Mouse (Mus musculus) yolk sac, embryonic 10.5 days (tissue): ENCODE data around the gene Thoc3.
A peak's percentile ranks its signal among the peaks of the same experiment; 100 is the strongest.
"Not testable (repeated sequence)": the region's sequence is repeated elsewhere in the genome, so short reads cannot be mapped to it uniquely, and the experiment has no call there.

Experiments
- DNase-seq: peaks from one replicate; pipeline ENCODE4 v3.0.0-alpha.2; 2017; ENCODE audit warnings: low spot score

Gene Thoc3

DNA sequence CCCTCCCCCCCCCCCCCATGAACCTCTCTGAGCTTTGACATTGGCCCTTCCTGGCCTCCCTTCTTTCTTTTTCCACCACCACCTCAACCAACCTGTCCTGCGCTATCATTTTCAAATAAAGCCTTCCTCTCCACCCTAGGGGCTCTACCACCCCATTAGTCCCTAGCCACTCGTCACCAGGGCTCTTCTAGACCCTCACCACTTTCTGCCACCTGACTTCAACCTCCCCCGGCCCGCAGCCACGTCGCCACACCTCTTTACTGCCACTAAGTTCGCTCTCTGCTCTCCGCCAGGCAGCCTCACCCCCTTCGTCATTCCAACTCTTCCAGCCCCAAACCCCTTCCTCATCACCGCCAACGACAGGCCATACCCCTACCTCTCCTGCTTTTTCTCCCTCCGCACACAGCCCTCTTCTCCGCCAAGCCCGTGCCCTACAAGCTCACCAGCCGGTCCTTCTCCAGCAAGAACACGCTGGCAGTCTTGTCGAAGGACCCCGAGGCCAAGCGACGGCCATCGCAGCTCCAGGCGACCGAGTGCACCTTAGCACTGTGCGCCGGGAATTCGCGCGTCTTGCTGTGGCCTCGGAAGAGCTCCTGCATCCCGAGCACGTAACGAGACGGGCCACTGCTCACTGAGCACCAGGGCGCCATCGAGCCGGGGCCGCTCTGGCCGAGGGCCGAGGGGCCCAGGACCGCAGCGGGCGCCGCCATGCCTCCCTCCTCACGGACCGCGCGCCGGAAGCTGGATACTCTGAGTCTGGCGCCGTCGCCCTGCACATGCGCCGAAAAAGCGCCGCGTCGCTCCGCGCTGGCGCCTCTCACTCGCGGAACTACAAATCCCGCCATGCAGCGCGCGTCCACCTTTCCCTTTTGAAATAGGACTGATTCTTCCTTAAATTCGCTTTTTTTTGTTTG, at the start of gene Thoc3:
Gene Thoc3 (minus strand): TSS at position 752 of the 914 bp plus-strand sequence.
- peak; percentile 89 for DNase-seq

DNA sequence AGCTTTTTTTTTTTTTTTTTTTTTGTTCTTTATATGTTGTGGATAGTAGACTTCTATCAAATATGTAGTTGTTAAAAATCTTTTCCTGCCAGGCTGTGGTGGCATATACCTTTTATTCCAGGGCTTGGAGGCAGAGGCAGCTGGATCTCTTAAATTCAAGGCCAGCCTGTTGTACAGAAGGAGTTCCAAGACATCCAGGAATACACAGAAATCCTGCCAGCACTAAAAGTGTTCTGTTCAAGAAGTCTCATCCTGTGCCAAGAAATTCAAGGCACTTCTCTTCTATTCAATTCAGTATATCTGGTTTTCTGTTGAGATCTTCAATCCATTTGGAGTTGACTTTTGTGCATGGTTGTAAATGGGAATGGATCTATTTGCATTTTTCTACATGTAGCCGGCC, 37.3 kb upstream of the Thoc3 start:
- DNase-seq = no peak

DNA sequence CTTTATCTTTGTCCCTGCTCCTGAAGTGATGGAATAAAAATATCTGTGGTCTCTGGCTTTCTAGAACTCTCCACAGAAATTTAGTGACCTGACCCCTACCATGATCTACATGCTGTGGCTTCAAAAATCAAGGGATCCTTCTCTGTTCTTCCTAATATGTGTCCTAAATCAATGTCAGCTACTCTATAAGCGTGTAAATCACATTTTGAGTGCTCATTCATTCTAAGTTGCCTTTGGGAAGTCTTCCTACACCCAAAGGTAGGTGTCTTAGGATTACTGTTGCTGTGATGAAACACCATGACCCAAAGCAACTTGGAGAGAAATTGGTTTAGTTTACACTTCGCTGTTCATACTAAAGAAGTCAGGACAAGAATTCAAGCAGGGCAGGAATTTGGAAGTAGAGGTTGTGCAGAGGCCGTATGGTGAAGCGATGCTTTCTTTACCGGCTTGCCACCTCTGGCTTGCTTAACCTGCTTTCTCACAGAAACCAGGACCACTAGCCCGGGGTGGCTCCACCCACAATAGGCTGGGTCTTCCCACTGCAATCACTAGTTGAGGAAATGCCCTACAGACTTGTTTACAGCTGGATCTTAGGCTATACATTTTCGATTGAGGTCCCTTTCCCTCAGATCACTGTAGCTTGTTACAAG, 36.1 kb upstream of the Thoc3 start:
- no peak for DNase-seq

DNA sequence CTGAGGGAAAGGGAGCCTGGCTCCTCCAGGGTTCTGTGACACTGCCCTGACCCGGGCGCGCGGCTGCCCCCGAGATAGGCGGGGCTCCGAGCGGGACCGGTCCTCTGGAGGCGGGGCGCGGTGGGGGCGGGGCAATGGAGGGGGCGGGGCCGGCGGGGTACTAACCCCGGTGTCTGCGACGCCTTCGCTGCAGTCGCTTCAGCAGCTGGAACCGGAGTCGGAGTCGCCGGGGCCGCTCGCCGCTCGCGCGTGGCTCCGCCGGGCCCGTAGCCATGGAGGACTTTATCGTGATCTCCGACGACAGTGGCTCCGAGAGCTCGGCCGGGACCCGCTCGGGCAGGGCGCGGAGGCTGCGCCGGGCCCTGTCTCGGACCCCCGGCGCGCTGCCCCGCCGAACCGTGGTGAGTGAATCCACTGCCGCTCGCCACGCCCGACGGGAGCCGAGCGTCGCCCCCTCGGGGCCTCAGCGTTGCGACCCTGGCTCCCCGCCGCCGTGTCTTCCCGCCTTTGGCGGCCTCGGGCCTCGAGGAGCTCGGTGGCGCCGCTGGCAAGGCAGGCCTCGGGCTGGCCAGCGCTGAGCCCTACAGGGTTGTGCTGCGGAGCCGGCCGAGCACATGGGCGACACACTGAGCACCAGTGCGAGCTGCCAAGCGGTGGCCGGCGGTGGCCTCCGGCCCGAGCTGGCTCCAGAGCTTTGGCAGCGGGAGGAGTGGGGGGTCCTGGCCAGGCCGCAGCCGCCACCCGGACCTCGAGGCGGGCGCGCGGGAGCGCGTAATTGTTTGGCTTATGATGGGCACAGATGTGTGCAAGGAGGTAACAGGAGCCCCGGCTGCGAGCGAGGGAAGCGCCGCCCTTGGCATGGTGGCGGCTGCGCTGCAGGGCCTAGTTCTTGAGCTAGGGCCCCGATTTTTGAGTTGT, 35.2 kb upstream of the Thoc3 start, which contains the start of gene Simc1:
Gene Simc1 (plus strand): TSS at position 176 of the 918 bp plus-strand sequence.
- DNase-seq = peak; percentile 85

DNA sequence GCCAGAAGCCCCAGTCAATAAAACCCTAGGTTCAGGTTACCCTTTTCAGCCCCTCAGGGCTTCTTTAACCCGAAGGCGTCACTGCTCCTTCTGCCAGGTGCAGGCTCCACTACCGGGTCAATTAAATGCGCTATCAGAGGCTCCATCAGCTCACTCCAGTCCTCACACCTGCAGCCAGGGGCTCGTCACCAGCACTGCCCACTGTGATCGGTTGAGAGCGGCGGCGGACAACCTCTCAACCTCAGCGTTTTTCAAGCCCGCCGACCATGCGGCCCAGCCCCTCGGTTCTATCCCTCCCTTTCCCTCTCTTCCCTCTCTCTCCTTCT, 34.6 kb upstream of the Thoc3 start:
- no peak for DNase-seq

DNA sequence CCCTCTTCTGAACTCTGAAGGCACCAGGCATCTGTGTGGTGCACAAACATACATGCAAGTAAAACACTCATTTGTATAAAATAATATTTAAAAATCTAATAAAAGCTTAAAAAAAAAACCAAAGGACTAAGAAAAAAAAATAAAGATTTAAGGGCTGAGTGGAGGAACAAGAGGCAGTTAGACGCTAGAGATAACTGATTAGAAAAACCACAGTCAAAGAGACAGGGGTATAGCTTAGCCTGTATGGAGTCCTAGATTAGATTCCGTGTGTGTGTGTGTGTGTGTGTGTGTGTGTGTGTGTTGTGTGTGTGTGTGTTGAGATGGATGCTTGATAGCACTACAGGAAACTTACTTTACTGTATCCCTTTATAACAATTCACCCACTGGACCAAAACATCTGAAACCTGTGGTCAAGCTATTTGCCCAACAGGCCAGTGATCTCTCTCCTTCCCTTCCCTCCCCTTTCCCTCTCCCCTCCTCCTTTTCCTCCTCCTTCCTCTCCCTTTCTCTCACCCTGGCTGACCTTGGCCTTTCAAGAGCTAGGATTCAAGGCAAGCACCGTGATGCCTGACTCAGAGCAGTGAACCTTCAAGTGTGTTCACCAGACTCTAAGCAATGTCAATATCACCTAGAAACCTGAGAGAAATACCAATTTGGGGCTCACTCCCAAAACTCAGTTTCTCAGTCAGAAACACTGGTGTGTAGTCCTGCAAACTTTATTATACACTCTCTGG, 33.5 kb upstream of the Thoc3 start:
- DNase-seq = no peak

DNA sequence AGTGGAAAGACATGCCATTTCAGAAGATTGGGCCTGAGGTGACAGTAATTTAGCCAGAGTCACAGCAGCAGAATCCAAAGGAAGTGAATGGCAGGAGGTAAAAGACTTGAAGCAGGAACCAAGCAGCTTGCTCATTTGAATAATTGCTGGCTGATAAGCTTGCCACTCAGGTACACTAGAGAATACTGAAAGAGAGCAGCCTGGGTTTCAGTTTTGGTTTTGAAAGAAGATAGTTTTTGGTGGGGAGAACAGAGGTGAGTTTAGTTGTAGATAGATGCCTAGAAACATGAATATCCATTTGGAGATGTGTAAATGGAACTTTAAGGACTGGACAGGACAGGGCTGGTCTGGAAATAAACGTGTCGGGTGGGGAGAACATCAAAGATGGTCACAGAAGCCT, 32.7 kb upstream of the Thoc3 start:
- DNase-seq = no peak

DNA sequence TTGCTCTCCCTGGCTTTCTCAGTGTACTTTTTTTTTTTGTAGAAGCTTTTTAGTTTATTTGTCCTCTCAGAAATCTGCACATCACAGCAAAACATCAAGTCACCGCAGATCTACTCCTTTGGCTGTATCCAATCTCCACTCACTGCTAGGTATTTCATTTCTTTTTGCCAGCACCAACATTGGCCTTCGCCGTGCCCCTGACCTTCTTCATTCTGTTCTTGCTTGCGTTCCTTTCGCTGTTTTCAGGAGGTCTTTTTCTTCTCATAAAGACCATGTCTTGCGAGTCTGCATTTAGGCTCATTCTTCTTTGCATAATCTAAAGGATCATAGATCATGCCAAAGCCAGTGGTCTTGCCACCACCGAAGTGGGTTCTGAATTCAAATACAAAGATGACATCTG, 30.9 kb upstream of the Thoc3 start:
- not testable (repeated sequence) for DNase-seq

DNA sequence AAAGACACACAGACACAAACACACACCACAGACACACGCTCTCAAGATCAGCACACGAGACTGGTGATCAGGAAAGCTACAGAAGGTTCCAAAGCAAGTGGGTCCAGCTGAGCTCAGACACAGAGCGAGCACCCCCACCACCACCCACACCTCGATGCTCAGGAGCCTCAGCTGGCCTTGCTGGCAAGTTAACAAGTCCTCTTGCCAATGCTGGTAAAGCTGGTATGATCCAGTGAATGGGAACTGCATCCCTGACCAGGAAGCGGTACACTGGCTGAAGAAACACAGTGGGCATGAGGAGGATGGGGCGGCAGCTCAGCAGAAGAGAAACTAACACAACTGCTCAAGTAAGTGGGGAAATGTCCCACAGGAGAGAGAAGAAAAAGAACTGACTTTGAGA, 22.7 kb upstream of the Thoc3 start:
- DNase-seq = no peak

DNA sequence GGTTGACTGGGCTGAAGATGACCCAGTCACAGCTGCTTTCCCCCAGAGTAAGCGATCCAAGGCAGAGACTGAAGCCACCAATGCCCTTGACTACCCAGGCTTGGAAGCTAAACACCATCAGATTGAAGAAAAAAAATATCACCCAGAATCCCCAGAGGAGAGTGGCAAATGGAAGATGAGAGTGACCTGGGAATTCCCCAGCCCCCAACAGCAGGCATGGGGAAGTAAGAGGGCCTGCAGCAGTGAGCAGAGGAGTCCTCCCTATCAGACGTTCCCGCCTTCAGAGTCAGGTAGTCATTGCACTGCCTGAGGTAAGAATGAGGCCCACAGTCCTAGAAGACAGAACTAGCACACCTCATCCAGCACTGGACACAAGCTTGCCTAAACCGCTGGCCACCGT, 21.8 kb upstream of the Thoc3 start:
- no peak for DNase-seq

DNA sequence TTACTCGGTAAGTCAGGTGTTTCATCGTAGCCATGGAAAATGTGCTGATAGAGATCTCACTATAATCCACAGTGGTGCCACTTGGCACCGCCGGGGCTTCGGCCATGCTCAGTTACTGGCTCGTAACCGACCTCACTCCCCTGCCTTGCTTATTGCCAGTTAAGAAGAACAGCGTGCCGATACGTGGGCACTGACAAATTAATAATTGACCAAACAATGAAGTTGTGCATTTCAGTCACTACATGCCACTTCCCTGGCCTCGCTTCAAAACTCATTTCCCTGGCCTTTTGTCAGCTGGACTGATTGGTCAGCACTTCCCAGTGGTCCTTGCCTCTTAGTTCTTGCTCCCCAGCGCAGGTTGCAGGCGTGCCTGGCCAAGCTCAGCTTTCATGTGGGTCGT, 12.8 kb upstream of the Thoc3 start:
- DNase-seq = no peak

DNA sequence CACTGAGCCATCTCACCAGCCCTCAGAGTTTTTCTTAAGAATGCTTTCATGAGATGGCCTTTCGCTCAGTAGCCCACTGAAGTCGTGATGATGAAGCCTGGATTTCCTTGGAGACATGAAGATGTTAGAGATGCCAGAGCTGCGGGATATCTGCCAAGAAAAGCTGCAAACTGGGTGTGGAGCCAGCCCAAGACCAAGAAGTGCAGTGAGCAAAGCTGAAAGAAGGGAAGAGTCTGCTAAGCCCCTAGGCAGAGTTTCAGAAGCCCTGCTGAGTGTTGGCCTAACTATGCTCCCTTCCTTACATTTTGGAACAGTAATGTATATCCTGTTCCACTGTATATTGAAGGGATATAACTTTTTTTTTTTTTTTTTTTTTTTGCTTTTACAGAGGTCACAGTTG, 10.6 kb upstream of the Thoc3 start:
- no peak for DNase-seq

DNA sequence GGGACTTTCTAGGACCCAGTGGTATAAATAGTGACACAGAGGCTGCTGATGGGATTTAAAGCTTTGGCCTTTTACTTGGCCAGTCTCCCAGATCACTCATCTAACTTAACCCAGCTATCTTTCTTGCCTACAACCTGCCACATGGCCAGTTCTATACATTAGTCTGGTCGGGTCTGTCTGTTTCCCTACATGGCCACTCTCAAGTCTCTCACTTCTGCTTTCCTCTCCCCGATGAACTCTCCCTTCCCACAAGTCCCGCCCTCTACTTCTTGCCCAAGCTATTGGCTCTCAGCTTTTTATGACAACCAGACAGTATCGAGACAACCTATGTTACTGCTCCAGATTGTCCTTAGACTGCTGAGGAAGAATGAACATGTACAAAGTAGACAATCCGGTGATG, 7.1 kb upstream of the Thoc3 start:
- DNase-seq = no peak

DNA sequence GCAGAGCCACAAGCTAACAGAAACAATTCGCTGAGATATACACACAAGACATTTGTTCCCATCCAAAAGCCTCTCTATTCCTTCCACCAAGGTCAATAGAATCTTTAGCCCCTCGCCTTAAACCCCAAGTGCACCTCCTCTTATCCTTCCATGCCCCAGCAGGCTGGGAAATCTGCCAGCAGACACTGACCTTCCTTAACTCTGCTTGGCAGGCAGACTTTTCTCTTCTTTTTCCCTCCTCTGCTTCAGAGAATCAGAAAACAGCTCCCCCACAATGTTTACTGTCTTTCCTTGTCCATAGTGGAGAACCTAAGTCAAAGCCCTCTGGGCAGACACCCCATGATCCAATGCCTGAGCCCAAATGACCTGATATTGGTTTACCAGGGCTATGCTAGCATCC, 6.3 kb upstream of the Thoc3 start:
- DNase-seq = no peak

DNA sequence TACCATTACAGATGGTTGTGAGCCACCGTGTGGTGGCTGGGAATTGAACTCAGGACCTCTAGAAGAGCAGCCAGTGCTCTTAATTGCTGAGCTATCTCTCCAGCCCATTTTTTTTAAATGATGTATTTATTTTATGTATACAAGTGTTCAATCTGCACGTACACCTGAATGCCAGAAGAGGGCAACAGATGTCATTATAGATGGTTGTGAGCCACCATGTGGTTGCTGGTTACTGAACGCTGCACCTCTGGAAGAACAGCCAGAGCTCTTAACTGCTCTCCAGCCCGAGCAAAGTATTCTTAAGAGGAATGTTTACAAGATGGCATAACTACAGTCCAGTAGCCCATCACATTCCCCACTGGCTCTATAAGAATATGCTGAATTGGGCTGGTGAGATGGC, 3.3 kb upstream of the Thoc3 start:
- no peak for DNase-seq

DNA sequence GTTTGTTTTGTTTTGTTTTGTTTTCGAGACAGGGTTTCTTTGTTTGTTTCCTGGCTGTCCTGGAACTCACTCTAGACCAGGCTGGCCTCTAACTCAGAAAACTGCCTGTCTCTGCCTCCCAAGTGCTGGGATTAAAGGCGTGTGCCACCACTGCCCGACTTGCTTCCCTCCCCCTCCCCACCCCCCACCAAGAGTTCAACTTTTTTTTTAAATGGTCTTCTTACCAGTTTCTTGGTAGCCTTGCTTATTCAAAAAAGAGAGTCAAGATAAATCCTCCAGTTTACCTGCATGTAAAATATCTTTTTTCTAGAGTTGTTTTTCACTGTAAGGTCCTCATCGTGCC, 334 bp upstream of the Thoc3 start:
- DNase-seq = peak; percentile 20

DNA sequence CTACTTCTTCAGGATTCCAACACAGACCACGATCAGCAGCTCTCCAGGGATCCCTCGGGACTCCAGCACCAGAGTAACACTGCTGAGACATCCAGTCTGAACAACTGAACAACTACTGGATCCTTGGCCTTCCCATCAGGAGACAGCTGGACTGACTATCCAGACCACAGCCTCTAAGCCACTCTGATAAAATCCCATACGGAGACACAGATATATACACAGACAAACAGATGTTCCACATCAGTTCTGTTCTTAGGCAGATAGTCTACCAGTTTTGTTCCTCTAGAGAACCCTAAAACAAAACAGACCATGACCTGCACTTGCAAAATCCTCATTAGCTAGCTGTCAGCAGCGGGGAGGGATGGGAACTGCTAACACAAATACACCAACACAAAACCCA, 9.4 kb downstream of the Thoc3 start:
- DNase-seq = no peak

DNA sequence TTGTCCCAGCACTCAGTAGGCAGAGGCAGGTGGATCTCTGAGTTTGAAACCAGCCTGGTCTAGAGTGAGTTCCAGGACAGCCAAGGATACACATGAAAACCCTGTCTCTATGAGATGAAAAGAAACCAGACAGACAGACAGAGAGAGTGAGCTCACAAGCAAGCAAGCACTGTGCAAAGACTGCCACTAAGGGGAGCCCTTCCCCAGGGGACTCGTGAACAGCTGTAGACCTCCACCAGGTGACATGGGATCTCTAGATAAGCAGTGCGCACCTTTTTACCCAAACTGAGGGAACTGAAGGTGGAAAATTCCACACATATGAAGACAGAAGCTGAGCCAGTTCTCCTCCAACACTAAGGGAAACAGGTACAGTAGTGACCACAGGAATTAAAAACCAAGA, 11.6 kb downstream of the Thoc3 start:
- no peak for DNase-seq

DNA sequence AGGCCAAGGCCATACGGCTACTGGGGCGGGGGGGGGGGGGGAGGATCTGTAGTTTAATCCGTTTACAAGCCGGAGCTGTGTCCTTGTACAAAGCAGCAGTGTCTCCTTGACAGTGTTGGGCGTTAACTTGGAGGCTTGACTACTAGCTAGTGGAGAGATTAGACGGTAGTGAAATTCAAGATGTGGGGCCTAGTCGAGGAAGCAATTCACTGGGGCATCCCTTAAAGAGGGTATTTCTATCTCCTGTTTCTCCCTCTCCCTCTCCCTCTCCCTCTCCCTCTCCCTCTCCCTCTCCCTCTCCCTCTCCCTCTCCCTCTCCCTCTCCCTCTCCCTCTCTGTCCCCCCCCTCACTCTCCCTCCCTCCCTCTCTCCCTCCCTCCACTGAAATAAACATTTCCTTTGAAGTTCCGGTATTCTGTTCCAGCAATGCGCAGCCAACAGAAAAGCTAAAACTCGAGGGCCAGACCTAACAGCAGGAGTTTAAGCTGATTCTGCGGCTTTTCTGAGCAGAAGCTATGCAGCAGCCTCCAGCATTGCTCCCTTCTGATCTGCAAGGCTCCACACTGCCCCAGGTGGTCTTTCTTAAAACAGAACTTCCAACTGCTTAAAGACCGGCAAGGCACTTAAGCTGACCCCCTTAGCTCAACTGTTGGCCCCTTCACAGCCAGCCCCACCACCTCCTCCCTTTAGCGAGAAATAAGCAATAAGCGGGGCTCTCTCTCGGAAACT, 21.0 kb downstream of the Thoc3 start:
- DNase-seq = peak; percentile 35

DNA sequence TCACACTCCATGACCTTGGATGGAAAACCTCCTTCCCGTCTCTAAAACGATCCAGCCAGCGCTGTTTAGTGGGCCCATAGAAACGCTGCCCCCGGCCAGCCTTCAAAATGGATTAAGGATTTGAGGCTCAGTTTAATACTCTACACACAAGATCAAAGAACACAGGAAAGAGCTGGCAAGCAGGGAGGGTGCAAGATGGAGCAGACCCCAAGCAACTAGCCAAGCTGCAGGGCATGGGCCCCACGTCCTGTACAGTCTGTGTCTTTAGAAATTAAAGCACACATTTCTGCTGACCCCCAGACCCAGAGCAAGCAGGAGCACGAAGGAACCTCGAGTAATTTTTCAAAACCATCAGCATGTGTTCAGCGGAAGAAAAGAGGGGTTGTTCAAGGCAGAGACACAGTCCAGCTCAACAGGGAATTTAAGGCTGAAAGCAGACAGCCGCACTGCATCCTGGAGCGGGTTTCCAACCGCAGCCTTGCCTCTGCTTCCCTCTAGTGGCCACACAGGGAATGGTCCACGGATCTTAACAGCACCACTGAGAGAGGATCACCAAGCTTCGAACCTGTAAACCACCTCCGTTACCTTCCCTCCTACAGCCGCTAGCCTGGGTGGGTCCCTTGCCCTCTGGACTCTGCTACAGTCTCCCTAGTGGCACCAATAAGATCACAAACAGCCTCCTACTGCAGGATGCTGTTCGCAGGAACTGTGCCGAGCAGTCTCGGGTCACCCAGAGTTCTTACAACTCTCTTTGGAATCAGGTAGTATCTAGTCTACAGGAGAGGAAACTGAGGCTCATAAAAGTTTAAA, 21.8 kb downstream of the Thoc3 start:
- DNase-seq = peak; percentile 66
